Mouse (Mus musculus): Measurements from ENCODE around the gene Adam26b. TPM values are rescaled to one million over a fixed set of nuclear protein-coding genes. Genes with fewer than 3 reads are reported as not detected.
"Not testable (repeated sequence)": the region's sequence is repeated elsewhere in the genome, so short reads cannot be mapped to it uniquely, and the experiment has no call there.

Adam26b gene
- not detected for total RNA-seq (2021)
- long read RNA-seq, experiment 1, result 0 reads
- long read RNA-seq, experiment 2, result 0 reads

- not testable (repeated sequence) for DNase-seq (ENCODE audit: low spot score)
These were observed at the start of gene Adam26b for GRCm38 (mm10) chr8:43528006-43528405. TSS of gene Adam26b (minus strand) at chr8:43528106.

DNA sequence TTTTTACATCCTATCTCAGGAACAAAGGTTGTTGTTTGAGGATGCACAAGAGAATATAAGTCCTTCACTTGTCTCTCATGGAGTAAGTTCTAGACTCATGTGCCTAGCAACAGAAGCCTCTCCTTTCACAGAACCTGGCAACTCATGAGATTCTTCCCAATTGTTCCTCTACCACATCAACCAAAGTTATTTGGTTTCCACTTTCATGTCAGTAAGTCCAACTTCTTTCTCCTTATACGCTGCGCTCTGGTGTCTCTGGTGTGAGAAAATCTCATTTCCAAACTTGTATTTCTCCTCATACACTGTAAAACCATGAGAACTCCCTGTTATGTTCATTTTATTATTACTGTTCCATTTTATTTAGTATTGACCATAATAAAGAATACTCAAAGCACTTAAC is 48.7 kb upstream of the Adam26b start, which contains the start of gene Adam26a:
TSS of gene Adam26a (minus strand) at position 101 of the 400 bp plus-strand sequence.
- DNase-seq (ENCODE audit: low spot score), result not testable (repeated sequence)

Other genes starting within 250 kb of the Adam26b start
- not detected for gene Zfp42, start 221.1 kb downstream of the Adam26b start, total RNA-seq (2021)
- gene Adam26a, start 48.6 kb upstream of the Adam26b start, total RNA-seq (2021), result not detected
- gene Gm5346, start 99.2 kb upstream of the Adam26b start, total RNA-seq (2021), result not detected
- not detected for gene Adam34, start 181.9 kb upstream of the Adam26b start, total RNA-seq (2021)